Mouse (Mus musculus) lung, postnatal 0 days (tissue): ENCODE results near the gene Ubox5. TPM values are rescaled to one million over a fixed set of nuclear protein-coding genes. Genes with fewer than 3 reads are reported as not detected.

ENCODE experiments used
- ATAC-seq: fragments of 200-750 bp; cut with Nextera tagmentation; 2 replicates; pipeline ENCODE4 v1.8.0; 2017; ENCODE audit warnings: moderate library complexity
- DNase-seq: peaks from one replicate; pipeline ENCODE4 v3.0.0-alpha.2; 2016; ENCODE audit warnings: low spot score
- H3K27ac ChIP-seq: fragments of 300-500 bp; sonication (generic); 2 replicates; pipeline ENCODE4 v1.5.1; 2014; ENCODE audit warnings: antibody characterized with exemption, mild to moderate bottlenecking, low read length, mixed read lengths
- H3K27me3 ChIP-seq: fragments of 300-500 bp; sonication (generic); replicated peaks from 2 replicates; pipeline ENCODE4 v1.6.1; 2014; ENCODE audit warnings: low read length, mixed read lengths; ENCODE audit not compliant: insufficient read depth
- H3K36me3 ChIP-seq: fragments of 300-500 bp; sonication (generic); 2 replicates; pipeline ENCODE4 v1.6.1; 2014; ENCODE audit warnings: low read length, mixed read lengths; ENCODE audit not compliant: insufficient read depth
- H3K4me1 ChIP-seq: fragments of 300-500 bp; sonication (generic); 2 replicates; pipeline ENCODE4 v1.6.1; 2014; ENCODE audit warnings: antibody characterized with exemption, low read depth, low read length, mixed read lengths; ENCODE audit not compliant: insufficient read depth
- H3K4me2 ChIP-seq: fragments of 300-500 bp; sonication (generic); replicated peaks from 2 replicates; pipeline ENCODE4 v1.6.1; 2014; ENCODE audit warnings: low read depth, mild to moderate bottlenecking, low read length, moderate library complexity, mixed read lengths
- H3K4me3 ChIP-seq: fragments of 300-500 bp; sonication (generic); 2 replicates; pipeline ENCODE4 v1.5.1; 2014; ENCODE audit warnings: low read depth, low read length
- H3K9ac ChIP-seq: fragments of 300-500 bp; sonication (generic); replicated peaks from 2 replicates; pipeline ENCODE4 v1.6.1; 2014; ENCODE audit warnings: low read depth, mild to moderate bottlenecking
- H3K9me3 ChIP-seq: fragments of 300-500 bp; sonication (generic); 2 replicates; pipeline ENCODE4 v1.6.1; 2016; ENCODE audit warnings: low read length, mixed read lengths
- CTCF ChIP-seq: IDR thresholded peaks from 2 replicates; pipeline ENCODE4 v1.5.1; 2016; ENCODE audit warnings: antibody characterized with exemption, mild to moderate bottlenecking
- EP300 ChIP-seq: IDR thresholded peaks from 2 replicates; pipeline ENCODE4 v1.6.1; 2016; ENCODE audit warnings: antibody characterized with exemption, mild to moderate bottlenecking, control low read depth
- WGBS: fragments of 180-500 bp; shearing (Covaris S2); extraction: QIAGEN DNeasy Blood & Tissue Kit; methylation state at CpG from one replicate; pipeline ENCODE4 v1.1.7; 2014; 5-methylcytosine and 5-hydroxymethylcytosine counted together
- polyA plus RNA-seq: library from polyadenylated mRNA; unstranded; fragments of >200 nt; fragmentation: Nextera tagmentation; extraction: Ambion mirVana; gene quantifications from 2 replicates; pipeline ENCODE4 v1.2.1, GENCODE M21; 2015

Ubox5 gene
- polyA plus RNA-seq, 1 experiment from 2014 or later: 4.4 TPM

- peak; percentile 49 for DNase-seq
- peak; percentile 55 for ATAC-seq
- Histone ChIP-seq H3K4me1 (no peaks in the 10 kb centered on the region; the same call in none of the 2 replicates), H3K9me3 (no peaks in the 10 kb centered on the region), H3K4me3 (peak overlapping the region; percentile 88), H3K27ac (peak overlapping the region; percentile 64), H3K36me3 (no peaks in the 10 kb centered on the region; the same call in 1 of the 2 replicates), H3K27me3 (peaks cover 8% of the 10 kb centered on the region; the same call in 1 of the 2 replicates), H3K9ac (peak overlapping the region; percentile 75), H3K4me2 (peak overlapping the region; percentile 77)
- WGBS: 2% methylated on average over 36 of the region's 37 CpGs
- TF ChIP-seq EP300: no peak
- TF ChIP-seq CTCF: no peak
Observed at GRCm38 (mm10) chr2:130629080-130629838, 579 bp downstream of the Ubox5 start.

GRCm38 (mm10) chr2:130628424-130628823 is 1.4 kb downstream of the Ubox5 start:
- TF ChIP-seq CTCF (peak; percentile 23; the same call in 1 of the 2 replicates), EP300 (no peak)
- DNase-seq: no peak
- Histone ChIP-seq H3K9ac (no peak overlapping the region), H3K9me3 (no peaks in the 10 kb centered on the region), H3K4me2 (peak overlapping the region; percentile 77; the same call in 1 of the 2 replicates), H3K4me1 (no peaks in the 10 kb centered on the region; the same call in none of the 2 replicates), H3K27ac (no peak overlapping the region), H3K4me3 (0 out of 2 replicates have a peak overlapping the region, but pooled peaks have one; percentile 88), H3K36me3 (no peaks in the 10 kb centered on the region; the same call in 1 of the 2 replicates), H3K27me3 (0 out of 2 replicates have a peak, but pooled peaks cover under 1% of the 10 kb centered on the region)
- ATAC-seq: no peak
- 62% methylated on average over 3 of the region's 3 CpGs for WGBS

- 91% methylated on average over 7 of the region's 7 CpGs for WGBS
- H3K36me3 ChIP-seq: peaks cover 8% of the 10 kb centered on the region
- ATAC-seq: no peak
Observed at GRCm38 (mm10) chr2:130618972-130619371, 10.9 kb downstream of the Ubox5 start.

GRCm38 (mm10) chr2:130613091-130613490 is 16.7 kb downstream of the Ubox5 start:
- Histone ChIP-seq H3K9me3 (no peaks in the 10 kb centered on the region), H3K9ac (no peak overlapping the region), H3K27me3 (no peaks in the 10 kb centered on the region), H3K4me1 (no peaks in the 10 kb centered on the region), H3K4me3 (no peak overlapping the region), H3K36me3 (peaks cover 8% of the 10 kb centered on the region; the same call in 1 of the 2 replicates), H3K27ac (no peak overlapping the region), H3K4me2 (no peak overlapping the region)
- DNase-seq: no peak
- 45% methylated on average over 3 of the region's 3 CpGs for WGBS
- ATAC-seq: no peak
- TF ChIP-seq EP300: no peak
- TF ChIP-seq CTCF: peak; percentile 62

More at GRCm38 (mm10) chr2:130618972-130619371, 10.9 kb downstream of the Ubox5 start:
- TF ChIP-seq EP300 (no peak), CTCF (no peak)
- H3K9me3 ChIP-seq: no peaks in the 10 kb centered on the region
- H3K27me3 ChIP-seq: no peaks in the 10 kb centered on the region
- H3K9ac ChIP-seq: no peak overlapping the region
- no peaks in the 10 kb centered on the region for H3K4me1 ChIP-seq
- no peak for DNase-seq
- no peak overlapping the region for H3K4me3 ChIP-seq
- H3K4me2 ChIP-seq: no peak overlapping the region
- H3K27ac ChIP-seq: no peak overlapping the region

GRCm38 (mm10) chr2:130602195-130602594 is 27.6 kb downstream of the Ubox5 start:
- Histone ChIP-seq H3K27me3 (no peaks in the 10 kb centered on the region), H3K4me2 (no peak overlapping the region), H3K9me3 (no peaks in the 10 kb centered on the region), H3K4me3 (no peak overlapping the region), H3K9ac (no peak overlapping the region), H3K4me1 (no peaks in the 10 kb centered on the region), H3K27ac (no peak overlapping the region), H3K36me3 (peaks cover 5% of the 10 kb centered on the region; the same call in 1 of the 2 replicates)
- TF ChIP-seq EP300: no peak
- TF ChIP-seq CTCF: 0 out of 2 replicates have a peak, but pooled peaks have one; percentile 12
- peak; percentile 78 for DNase-seq
- 61% methylated on average over 4 of the region's 4 CpGs for WGBS
- ATAC-seq: peak; percentile 77

- no peak for TF ChIP-seq EP300
- no peak for TF ChIP-seq CTCF
- H3K4me2 ChIP-seq: no peak overlapping the region
- H3K4me1 ChIP-seq: no peaks in the 10 kb centered on the region
- no peak for DNase-seq
- H3K9ac ChIP-seq: no peak overlapping the region
- H3K9me3 ChIP-seq: no peaks in the 10 kb centered on the region
- H3K27ac ChIP-seq: no peak overlapping the region
- peaks cover 8% of the 10 kb centered on the region for H3K36me3 ChIP-seq
- no peak for ATAC-seq
- H3K27me3 ChIP-seq: no peaks in the 10 kb centered on the region
- WGBS: 64% methylated on average over 3 of the region's 3 CpGs
- H3K4me3 ChIP-seq: no peak overlapping the region
Observed at GRCm38 (mm10) chr2:130598399-130598798, 31.4 kb downstream of the Ubox5 start.
